Mouse (Mus musculus): ENCODE results near the gene Olfr338. TPM values are rescaled to one million over a fixed set of nuclear protein-coding genes. Genes with fewer than 3 reads are reported as not detected.
"Not testable (repeated sequence)": the region's sequence is repeated elsewhere in the genome, so short reads cannot be mapped to it uniquely, and the experiment has no call there.

The Olfr338 gene
- not detected for total RNA-seq (2021)

GRCm38 (mm10) chr2:36373219-36373618 lies at the start of gene Olfr338:
Gene Olfr338 (plus strand): TSS chr2:36373519.
- intact Hi-C loops (cut with DNase I), result no loop called here

GRCm38 (mm10) chr2:36415174-36415573 lies 41.9 kb downstream of the Olfr338 start:
- DNase-seq; intact Hi-C loops (cut with DNase I): not testable (repeated sequence)

More at GRCm38 (mm10) chr2:36373219-36373618, at the start of gene Olfr338:
- DNase-seq, result no peak

- DNase-seq; intact Hi-C loops (cut with DNase I): not testable (repeated sequence)
These were observed 42.3 kb downstream of the Olfr338 start for GRCm38 (mm10) chr2:36415591-36415990.

GRCm38 (mm10) chr2:36418647-36419046 lies 45.3 kb downstream of the Olfr338 start, which contains the start of gene Olfr339:
Gene Olfr339 (plus strand): TSS chr2:36418947.
- intact Hi-C loops (cut with DNase I), result no loop called here
- DNase-seq, result no peak

Other genes starting within 250 kb of the Olfr338 start
- 10 to 100 TPM; 43.4 to 43.7 TPM for gene Mrrf, start 237.1 kb upstream of the Olfr338 start, total RNA-seq (2021)
- 10 to 100 TPM; 32.7 to 38.0 TPM for gene Rbm18, start 236.7 kb upstream of the Olfr338 start, total RNA-seq (2021)
- 10 to 100 TPM; 18.9 to 20.8 TPM for gene Ptgs1, start 143.1 kb upstream of the Olfr338 start, total RNA-seq (2021)
- not detected for gene Olfr339, start 45.4 kb downstream of the Olfr338 start, total RNA-seq (2021)
- not detected for gene Olfr340, start 79.1 kb downstream of the Olfr338 start, total RNA-seq (2021)
- gene Olfr341, start 108.9 kb downstream of the Olfr338 start, total RNA-seq (2021), result not detected
- gene Olfr342, start 151.5 kb downstream of the Olfr338 start, total RNA-seq (2021), result not detected
- gene Olfr344, start 193.1 kb downstream of the Olfr338 start, total RNA-seq (2021), result not detected